Mouse (Mus musculus) E14TG2a.4 (cell line): ENCODE measurements around the gene Vasp.

Source experiments
- CTCF ChIP-seq: conservative IDR thresholded peaks from 2 replicates; pipeline ENCODE4 v1.5.1; 2014; ENCODE audit warnings: low read length
- NANOG ChIP-seq: IDR thresholded peaks from 2 replicates; pipeline ENCODE4 v1.6.1; 2014; ENCODE audit warnings: borderline replicate concordance, low read length, mixed read lengths
- POU5F1 ChIP-seq: IDR thresholded peaks from 2 replicates; pipeline ENCODE4 v1.6.1; 2014; ENCODE audit warnings: low read length, borderline replicate concordance

GRCm38 (mm10) chr7:19319906-19320305 lies 48.3 kb upstream of the Vasp start:
- TF ChIP-seq NANOG (no peak), CTCF (no peak), POU5F1 (no peak)
